Mouse (Mus musculus): ENCODE data around the gene Ndufc1.
"Not testable (repeated sequence)": the region's sequence is repeated elsewhere in the genome, so short reads cannot be mapped to it uniquely, and the experiment has no call there.

The Ndufc1 gene

GRCm38 (mm10) chr3:51395461-51396145 is 13.2 kb downstream of the Ndufc1 start:
- DNase-seq = no peak

GRCm38 (mm10) chr3:51394881-51395280 is 13.9 kb downstream of the Ndufc1 start:
- DNase-seq = no peak

GRCm38 (mm10) chr3:51393651-51394050 is 15.1 kb downstream of the Ndufc1 start:
- no peak for DNase-seq

GRCm38 (mm10) chr3:51393018-51393417 is 15.8 kb downstream of the Ndufc1 start:
- DNase-seq = not testable (repeated sequence)

- no peak for DNase-seq
Measured at GRCm38 (mm10) chr3:51391591-51391990, 17.2 kb downstream of the Ndufc1 start.

GRCm38 (mm10) chr3:51391095-51391494 is 17.7 kb downstream of the Ndufc1 start:
- no peak for DNase-seq

- no peak for DNase-seq
Measured at GRCm38 (mm10) chr3:51388904-51389303, 19.9 kb downstream of the Ndufc1 start.

- DNase-seq = peak; percentile 58
Measured at GRCm38 (mm10) chr3:51387868-51388381, 20.9 kb downstream of the Ndufc1 start.

- DNase-seq = no peak
Measured at GRCm38 (mm10) chr3:51387134-51387451, 21.7 kb downstream of the Ndufc1 start.

- DNase-seq = no peak
Measured at GRCm38 (mm10) chr3:51386441-51387133, 22.2 kb downstream of the Ndufc1 start.

- peak; percentile 73 for DNase-seq
Measured at GRCm38 (mm10) chr3:51383409-51383808, 25.4 kb downstream of the Ndufc1 start.

- no peak for DNase-seq
Measured at GRCm38 (mm10) chr3:51380660-51381014, 28.2 kb downstream of the Ndufc1 start.

- DNase-seq = no peak
Measured at GRCm38 (mm10) chr3:51379786-51380659, 28.8 kb downstream of the Ndufc1 start.

- DNase-seq = no peak
Measured at GRCm38 (mm10) chr3:51378665-51378946, 30.2 kb downstream of the Ndufc1 start.

- DNase-seq = no peak
Measured at GRCm38 (mm10) chr3:51377878-51378664, 30.7 kb downstream of the Ndufc1 start.

GRCm38 (mm10) chr3:51375307-51376265 is 33.2 kb downstream of the Ndufc1 start:
- no peak for DNase-seq

GRCm38 (mm10) chr3:51373544-51373943 is 35.2 kb downstream of the Ndufc1 start:
- DNase-seq = no peak

GRCm38 (mm10) chr3:51372883-51373282 is 35.9 kb downstream of the Ndufc1 start:
- no peak for DNase-seq

- no peak for DNase-seq
Measured at GRCm38 (mm10) chr3:51371826-51372225, 37.0 kb downstream of the Ndufc1 start.

- DNase-seq = no peak
Measured at GRCm38 (mm10) chr3:51368011-51368410, 40.8 kb downstream of the Ndufc1 start.

- no peak for DNase-seq
Measured at GRCm38 (mm10) chr3:51366926-51367325, 41.9 kb downstream of the Ndufc1 start.

GRCm38 (mm10) chr3:51365517-51365882 is 43.3 kb downstream of the Ndufc1 start:
- DNase-seq = no peak
